Mouse (Mus musculus) testis, postnatal 14 days (tissue): Measurements from ENCODE around the gene Gm21797.
"Not testable (repeated sequence)": the region's sequence is repeated elsewhere in the genome, so short reads cannot be mapped to it uniquely, and the experiment has no call there.

Experiments
- DNase-seq: peaks from one replicate; pipeline ENCODE4 v3.0.0; 2021; ENCODE audit warnings: low spot score

The Gm21797 gene

GRCm38 (mm10) chrY:40775665-40776064 is at the start of gene Gm21797:
Gene Gm21797 (minus strand): TSS chrY:40775765.
- DNase-seq, result not testable (repeated sequence)

- not testable (repeated sequence) for DNase-seq
Measured at GRCm38 (mm10) chrY:40804614-40805013, 29.0 kb upstream of the Gm21797 start, which contains the start of gene Gm20795. Gene Gm20795 (plus strand): TSS chrY:40804914.
